Mouse (Mus musculus) stomach, adult 2 months (tissue): Measurements from ENCODE around the gene Foxd1. TPM values are rescaled to one million over a fixed set of nuclear protein-coding genes. Genes with fewer than 3 reads are reported as not detected.

Experiments
- polyA plus RNA-seq: library from polyadenylated mRNA; depleted of rRNA; stranded (reverse); fragments of >200 nt; gene quantifications from 2 replicates; pipeline ENCODE4 v1.2.3, GENCODE M21; 2012; rRNA removed

Gene Foxd1
- not detected in 2 replicates for polyA plus RNA-seq

DNA sequence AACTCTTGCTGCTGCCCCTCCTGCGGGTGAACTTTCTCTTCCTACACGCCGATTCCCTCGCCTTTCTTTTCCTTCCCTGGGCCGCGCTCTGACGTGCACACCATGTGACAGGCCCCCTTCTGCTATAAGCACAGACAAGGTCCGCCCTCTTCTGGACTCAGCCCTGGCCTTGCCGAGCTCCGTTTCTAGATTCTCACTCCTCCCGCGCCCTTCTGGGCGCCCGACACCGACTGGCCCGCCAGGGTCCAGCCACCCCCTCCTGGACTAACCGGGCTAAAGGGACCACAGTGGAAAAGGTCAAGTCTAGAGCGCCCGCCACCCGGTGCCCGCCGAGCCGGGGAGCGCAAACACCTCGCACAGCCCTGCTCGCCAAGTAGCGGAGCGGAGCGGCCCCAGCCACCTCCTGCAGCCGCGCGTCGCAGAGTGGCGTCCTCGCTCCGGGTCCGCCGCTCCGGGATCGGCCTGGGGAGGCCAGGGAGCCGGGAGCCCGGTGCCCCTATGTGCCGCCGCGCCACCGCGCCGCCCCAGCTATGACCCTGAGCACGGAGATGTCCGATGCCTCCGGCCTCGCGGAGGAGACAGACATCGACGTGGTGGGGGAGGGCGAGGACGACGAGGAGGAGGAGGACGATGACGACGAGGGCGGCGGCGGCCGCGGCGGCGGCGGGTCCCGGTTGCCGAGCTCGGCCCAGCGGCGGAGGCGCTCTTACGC, at the start of gene Foxd1:
TSS of gene Foxd1 (plus strand) at position 153 of the 712 bp plus-strand sequence.

DNA sequence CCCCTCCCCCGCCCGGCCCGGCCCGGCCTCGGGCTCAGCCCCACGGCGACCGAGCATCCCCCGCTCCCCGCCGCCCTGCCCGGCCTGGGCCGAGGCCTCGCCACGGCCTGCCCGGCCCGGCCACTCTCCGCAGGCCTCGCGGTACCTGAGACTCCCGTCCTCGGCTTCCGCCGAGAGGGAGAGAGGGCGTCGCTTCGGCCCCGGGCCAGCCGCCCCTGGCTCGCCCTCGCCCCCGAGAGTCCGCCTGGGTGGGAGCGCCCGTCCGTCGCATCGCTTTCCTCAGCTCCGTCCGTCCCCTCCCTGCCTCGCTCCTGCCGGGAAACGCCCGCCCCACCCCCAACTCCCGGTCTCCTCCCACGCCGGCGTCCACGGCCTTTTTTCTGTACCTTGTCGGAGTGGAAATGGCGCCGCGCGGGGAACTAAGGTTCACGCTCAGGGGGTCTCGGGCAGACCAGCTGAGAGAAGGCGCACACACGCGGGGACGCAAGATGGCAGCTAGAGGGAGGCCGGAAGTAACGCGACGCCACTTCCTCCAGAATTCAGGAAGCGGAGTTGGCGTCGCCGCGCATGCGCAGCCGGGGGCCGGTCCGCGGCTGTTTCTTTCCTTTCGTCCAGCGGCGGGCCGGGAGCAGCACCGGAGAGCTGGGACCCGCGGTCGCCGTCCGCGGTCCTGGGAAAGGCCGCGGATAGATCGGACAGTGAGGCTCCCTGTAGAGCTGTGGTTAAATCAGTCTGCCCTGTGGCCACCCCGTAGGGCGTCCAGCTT, 37.4 kb upstream of the Foxd1 start, which contains the start of gene Btf3:
TSS of gene Btf3 (minus strand) at position 527 of the 766 bp plus-strand sequence.

Other genes starting within 250 kb of the Foxd1 start
- 2.9 and 5.1 TPM in 2 replicates for gene Arhgef28, start 147.8 kb upstream of the Foxd1 start, polyA plus RNA-seq
- 0.63 and 0.84 TPM in 2 replicates for gene Utp15, start 91.2 kb upstream of the Foxd1 start, polyA plus RNA-seq
- gene Ankra2, start 91.2 kb upstream of the Foxd1 start, polyA plus RNA-seq: 3.2 and 4.9 TPM in 2 replicates
- gene Gm21976, start 74.4 kb upstream of the Foxd1 start, polyA plus RNA-seq: not detected in 2 replicates
- gene Btf3, start 37.2 kb upstream of the Foxd1 start, polyA plus RNA-seq: 13.6 and 16.2 TPM in 2 replicates
- gene Gm10320, start 137.8 kb downstream of the Foxd1 start, polyA plus RNA-seq: 0.30 and 0.55 TPM in 2 replicates